Mouse (Mus musculus) pancreas, adult 10 weeks (tissue): ENCODE data around the gene Ncbp1. TPM values are rescaled to one million over a fixed set of nuclear protein-coding genes. Genes with fewer than 3 reads are reported as not detected.

Experiments used
- polyA plus RNA-seq: library from polyadenylated mRNA; stranded (reverse); fragments of 350-450 nt; fragmentation: Illumina TruSeq; extraction: RNeasy Lipid Tissue Mini Kit (QIAGEN cat#74804); gene quantifications from one replicate; pipeline ENCODE4 v1.2.3, GENCODE M21; 2015; ENCODE audit warnings: low read depth, low replicate concordance; ENCODE audit not compliant: insufficient read depth

The Ncbp1 gene
- 7.7 TPM for polyA plus RNA-seq

DNA sequence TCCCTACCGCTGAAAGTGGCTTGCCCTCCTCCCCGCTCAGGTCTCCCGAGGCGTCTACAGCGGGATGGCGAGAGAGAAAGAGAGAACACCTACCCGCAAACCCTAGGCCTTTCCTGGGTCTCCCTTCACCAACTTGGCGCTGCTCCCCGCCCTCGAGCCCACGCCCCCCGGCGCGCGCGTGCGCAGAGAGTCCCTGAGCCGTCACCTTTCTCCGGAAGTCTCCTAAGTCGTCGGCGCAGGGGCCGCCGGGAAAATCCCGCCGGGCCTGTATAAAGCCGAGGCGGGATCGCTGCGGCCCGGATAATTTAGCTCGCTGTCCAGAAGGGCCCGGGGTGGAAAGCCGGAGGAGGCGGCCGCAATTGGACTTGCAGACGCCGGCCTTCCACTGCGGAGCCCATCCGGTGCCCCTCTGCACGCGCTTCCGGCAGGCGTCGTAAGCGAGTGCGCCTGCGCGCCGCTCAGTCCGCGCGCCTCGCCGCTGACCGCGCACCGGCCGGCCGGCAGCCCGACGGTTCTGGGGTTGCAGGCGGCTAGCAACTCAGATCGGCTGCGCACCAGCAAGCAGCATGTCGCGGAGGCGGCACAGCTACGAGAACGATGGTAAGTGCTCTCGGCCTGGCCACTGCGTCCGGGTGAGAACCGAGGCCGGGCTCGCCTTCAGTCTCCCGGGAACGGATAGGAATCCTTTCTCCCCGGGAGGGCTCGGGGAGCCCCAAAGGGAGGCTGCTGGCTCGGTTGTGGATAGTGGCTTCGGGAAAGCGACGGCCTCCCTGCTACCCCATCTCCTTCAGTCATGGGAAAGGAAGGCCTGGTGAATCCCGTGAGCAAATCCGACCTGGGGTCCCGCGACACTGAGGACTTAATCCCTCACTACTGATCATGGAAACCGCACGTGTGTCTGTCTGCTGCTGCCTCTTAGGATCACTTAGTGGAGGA, at the start of gene Ncbp1, which contains the start of gene Tstd2:
TSS of gene Ncbp1 (plus strand) at position 327 of the 936 bp plus-strand sequence.
TSS of gene Tstd2 (minus strand) at position 408 of the 936 bp plus-strand sequence.

DNA sequence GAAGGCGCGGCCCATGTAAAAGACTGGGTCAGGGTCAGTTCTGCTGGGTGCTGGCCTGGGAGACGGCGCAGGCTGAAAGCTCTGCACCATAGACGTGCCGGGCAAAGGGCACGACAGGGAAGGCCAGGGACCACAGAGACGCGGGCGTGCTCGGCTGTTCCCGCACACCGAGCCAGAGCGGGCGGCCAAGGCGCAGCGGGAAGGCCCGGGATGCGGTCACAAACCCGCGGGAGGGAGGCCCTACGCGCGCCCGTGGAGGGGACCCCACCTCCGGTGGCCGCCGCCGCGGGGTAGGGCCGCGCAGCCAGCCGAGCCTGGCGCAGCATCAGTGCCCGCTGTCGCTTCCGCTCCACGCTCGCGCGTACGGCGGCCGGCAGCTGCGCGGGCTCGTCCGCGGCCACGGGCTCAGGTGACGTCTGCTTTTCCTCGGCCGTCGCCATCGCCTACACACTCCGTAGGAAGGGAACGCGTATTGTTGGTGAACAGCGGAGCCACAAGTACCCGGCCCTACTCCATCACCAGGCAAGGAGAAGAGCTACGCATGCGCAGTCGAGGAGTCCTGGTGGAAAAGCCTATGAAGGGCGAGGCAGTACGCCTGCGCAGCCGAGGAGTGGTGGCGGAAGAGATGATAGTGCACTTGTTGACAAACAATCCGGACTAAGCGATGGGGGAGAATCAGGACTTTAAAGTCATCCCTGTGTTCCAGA, 57.5 kb downstream of the Ncbp1 start, which contains the start of gene Xpa:
TSS of gene Xpa (minus strand) at position 531 of the 707 bp plus-strand sequence.

Other genes starting within 250 kb of the Ncbp1 start
- gene Ccdc180, start 248.3 kb upstream of the Ncbp1 start, polyA plus RNA-seq = not detected
- 13.1 TPM for gene Tdrd7, start 173.3 kb upstream of the Ncbp1 start, polyA plus RNA-seq
- 1.9 TPM for gene Tmod1, start 99.7 kb upstream of the Ncbp1 start, polyA plus RNA-seq
- gene Tstd2, start 81 bp downstream of the Ncbp1 start, polyA plus RNA-seq = 5.5 TPM
- gene Xpa, start 57.7 kb downstream of the Ncbp1 start, polyA plus RNA-seq = 3.3 TPM
- gene Foxe1, start 205.0 kb downstream of the Ncbp1 start, polyA plus RNA-seq = not detected